Mouse (Mus musculus): Measurements from ENCODE around the gene Ccdc171.

DNA sequence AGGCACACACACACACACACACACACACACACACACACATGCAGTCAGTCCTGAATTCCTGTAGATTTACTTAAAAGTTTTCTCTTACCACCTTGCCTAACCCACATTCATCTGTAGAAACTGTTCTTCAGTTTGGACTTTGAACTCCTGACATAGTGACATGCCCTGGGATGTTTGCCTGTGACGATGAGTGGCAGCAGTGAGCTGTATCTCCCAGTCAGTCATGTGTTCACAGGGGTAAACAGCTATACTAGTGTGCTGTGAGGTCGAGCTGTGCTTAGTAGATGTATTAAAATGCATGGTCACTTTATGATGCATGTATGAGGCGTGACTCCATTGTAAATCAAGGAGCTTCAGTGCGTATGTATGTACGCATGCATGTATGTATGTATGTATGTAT is 328.5 kb downstream of the Ccdc171 start:
- no peak for TF ChIP-seq POLR2A (IDR thresholded peaks at IDR 0.05; ENCODE audit: borderline replicate concordance, extremely low read depth, low read depth, low read length)
- no peak for TF ChIP-seq CTCF (IDR thresholded peaks at IDR 0.05; ENCODE audit: insufficient read depth, low read length)

Measured in lung, adult 2 months (tissue).